Mouse (Mus musculus) hematopoietic stem cell, adult 5-6 weeks (primary cell): Measurements from ENCODE around the gene Robo2. TPM values are rescaled to one million over a fixed set of nuclear protein-coding genes. Genes with fewer than 3 reads are reported as not detected.
A peak's percentile ranks its signal among the peaks of the same experiment; 100 is the strongest.

Source experiments
- ATAC-seq, 2 experiments: fragments of 125-278 bp in 1 of 2; replicated peaks in 1 of 2; 2 replicates each; pipeline ENCODE4 v1.8.0; 2016 to 2017; ENCODE audit warnings: inconsistent platforms in 2 of 2, mild to moderate bottlenecking in 2 of 2, moderate number of reproducible peaks in 2 of 2, low read depth in 1 of 2, moderate TSS enrichment in 1 of 2; ENCODE audit not compliant: low FRiP score in 2 of 2, poor library complexity in 2 of 2, severe bottlenecking in 2 of 2, insufficient read depth in 1 of 2, low TSS enrichment in 1 of 2
- total RNA-seq: library from RNA; stranded (forward); fragments of 172-1452, 232-1000 nt; gene quantifications from 2 replicates; pipeline ENCODE4 v1.2.3, GENCODE M21; 2017

The Robo2 gene
- total RNA-seq, 1 experiment from 2014 or later = not detected

DNA sequence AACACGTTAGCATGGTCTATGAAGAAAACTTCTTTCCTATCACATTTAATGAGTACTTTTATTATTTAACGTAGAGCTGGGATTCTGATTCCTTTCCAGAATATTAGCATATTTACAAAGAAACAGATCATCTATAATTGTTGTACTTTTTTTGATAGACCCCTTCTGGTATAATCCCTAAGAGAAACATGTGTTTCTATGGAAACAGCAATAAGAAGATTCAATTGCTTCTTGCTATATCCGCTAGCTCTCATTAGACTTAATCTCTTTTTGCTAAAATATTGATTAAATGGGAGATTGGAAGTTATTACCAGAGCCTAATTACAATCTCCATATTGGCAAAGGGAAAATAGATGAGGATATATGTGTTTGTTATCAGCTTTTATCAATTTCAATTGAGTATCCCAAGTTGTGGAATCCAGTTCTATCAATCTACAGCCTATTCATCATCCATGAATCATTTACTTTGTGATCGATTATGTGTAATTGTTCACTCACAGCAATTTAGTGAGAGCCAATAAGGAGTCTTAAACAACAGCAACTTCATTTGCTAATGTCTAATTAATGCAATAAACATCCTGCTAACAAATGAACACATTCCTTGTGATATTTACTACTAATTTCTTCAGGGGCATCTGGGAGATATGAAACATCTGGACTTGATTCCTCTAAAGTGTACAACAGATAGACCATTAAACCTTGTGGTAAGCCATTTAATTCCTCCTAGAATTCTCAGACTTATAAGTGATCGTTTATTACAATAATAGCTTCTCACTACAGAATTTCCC, 472.0 kb downstream of the Robo2 start:
- no peak for ATAC-seq

DNA sequence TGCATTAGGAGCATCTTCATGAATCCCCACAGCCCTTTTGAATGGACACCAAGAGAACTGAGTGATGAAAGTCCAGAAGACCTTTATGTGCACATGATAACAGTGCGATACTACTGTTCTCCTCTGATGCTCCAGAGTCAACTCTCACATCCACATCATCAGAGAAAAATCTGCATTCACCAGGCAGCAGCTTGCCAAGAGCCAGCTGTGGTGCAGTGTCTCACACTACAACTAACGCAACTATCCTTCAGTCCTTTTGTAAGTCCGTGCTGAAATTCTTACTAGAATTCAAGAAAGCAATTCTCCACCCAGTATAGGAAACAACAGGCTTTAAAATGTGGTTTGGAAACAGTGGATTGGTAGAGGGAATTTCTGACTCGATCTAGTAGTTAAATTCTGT, 481.3 kb downstream of the Robo2 start:
- ATAC-seq = no peak

DNA sequence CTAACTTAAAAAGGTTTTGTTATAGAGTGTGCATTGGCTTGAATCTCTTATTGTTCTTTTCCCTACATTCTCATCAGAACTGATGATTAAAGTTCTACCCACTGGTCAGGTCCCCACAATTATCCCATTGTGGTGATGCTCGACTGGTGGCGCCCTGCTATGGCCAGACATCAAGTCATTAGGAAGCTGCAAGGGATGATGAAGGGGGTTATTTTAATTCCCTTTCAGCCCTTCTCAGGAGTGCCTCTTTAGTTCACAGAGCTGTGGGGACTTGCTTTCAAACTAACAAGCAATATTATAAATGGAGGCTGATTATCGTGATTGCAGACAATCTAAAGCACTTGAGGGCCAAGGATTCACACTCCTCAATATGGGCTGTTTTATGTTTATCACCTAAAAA, 484.1 kb downstream of the Robo2 start:
- no peak for ATAC-seq

DNA sequence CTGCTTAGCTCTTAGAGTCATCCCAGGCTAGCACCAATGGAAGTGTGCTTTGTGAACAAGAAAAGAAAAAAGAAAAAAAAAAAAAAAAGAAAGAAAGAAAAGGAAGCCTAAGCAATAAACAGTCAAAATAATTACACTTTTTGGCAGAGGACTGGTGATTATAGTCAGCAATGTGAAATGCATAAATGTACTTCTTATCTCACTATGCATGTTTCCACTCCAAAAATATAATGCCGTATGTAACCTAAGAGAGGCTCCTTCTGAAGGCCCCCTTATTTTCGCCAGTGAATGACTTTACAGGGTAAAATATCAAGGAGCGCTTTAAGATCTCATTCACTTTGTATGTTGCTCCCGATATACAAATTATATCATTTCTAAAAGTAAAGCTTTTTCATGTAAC, 496.2 kb downstream of the Robo2 start:
- no peak for ATAC-seq

DNA sequence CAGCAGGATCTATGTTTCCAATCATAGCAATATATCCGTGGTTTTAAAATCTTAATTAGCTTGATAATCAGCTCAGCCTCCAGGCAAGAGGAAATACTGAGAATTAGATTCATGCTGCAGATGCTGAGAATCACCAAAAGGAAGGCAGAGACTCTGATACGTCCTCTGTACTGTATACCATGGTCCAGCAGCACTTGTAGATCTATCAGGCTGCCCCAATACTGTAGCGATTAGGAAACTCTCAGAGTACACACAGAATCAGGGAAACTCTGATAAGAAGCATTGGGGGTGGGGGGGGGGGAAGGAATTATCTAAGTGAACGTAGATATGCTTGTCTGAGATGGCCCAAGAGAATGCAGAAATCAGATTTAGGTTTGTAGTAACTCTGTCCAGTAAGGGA, 496.7 kb downstream of the Robo2 start:
- no peak for ATAC-seq

DNA sequence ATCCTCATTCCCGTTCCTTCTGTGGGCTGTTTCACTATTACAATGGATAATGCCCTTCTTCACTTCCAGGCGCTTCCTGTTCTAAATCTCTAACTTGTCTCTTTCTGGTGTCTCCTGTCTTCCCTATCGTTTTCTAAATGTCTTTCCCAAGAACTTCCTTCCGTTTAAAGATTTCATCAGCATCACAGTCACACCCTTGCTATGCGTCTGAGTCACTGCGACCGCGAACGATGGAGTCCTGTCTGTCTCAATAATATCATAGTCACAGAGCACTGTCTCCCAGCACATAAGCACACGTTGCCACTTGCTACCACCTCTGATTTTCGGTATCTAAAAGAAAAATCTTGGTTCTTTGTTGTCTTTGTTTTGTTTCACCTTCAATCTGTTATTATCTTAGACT, 503.1 kb downstream of the Robo2 start:
- ATAC-seq = no peak

DNA sequence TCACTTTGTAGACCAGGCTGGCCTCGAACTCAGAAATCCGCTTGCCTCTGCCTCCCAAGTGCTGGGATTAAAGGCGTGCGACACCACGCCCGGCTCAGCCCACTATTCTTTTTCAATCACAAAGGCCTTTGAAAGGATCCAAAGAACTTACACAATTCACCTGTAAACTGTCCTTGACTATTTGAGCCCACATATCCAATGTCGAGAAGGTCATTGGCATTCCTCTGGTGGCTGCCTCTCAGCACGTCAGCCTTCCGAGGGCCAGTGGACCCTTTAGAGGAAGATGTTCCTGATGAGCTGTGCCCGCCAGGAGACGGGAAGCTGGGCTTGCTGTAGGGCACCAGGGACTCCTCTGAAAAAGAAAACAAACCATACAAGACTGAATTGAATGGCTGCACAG, 514.8 kb downstream of the Robo2 start:
- no peak for ATAC-seq

DNA sequence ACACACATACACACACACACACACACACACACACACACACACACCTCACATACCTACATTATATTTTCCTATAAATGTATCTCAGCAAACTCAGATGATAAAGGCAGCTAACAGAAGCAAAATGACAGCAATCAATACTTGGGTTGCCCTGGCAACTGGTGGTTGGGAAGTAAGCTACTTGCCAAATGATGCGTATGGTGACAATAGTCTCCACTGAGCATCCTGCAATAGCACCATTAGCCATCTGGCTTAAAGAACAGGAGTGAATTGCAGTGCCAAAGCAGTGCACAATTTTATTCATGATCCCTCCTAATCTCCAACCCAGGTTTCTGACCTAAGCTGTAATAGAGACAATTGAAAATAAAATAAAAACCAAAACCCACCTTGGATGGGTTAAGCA, 529.7 kb downstream of the Robo2 start:
- ATAC-seq = no peak

DNA sequence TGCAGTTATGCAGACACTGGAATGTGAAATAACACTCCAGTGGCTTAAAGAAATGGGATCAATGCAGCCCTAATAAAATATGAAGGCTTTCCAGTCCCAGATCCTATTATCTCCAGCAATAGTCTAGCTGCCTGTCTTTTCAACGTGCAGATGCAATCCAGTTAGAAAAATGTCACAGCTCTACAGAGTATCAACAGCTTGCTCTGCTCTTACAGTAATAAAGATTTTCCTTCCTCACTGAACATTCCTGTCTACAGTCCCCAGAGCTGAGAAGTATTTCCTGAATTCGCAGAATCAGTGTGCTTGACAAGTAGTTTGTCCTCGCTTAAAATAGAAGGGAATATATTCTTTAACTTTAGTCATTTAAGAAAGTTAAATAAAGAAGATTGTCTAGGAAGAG, 533.7 kb downstream of the Robo2 start:
- ATAC-seq = no peak

DNA sequence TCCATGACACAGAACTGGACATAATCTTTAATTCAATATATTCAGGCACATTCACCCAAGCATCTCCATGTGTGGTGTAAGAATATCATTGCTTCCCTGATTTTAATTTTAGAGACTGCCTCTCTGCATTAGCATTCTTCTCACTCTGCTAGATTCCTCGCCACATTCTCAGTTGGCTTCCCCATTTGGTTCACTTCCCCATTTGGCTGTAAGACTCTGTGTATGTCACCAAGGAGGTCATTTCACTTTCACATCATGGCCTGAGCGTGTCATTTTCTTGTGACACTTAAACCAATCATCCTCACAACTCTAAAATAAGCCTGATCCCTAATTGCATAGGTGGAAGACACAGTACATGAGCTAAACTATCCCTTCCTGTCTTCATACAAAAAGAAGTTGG, 536.6 kb downstream of the Robo2 start:
- peak; percentile 99 for ATAC-seq

DNA sequence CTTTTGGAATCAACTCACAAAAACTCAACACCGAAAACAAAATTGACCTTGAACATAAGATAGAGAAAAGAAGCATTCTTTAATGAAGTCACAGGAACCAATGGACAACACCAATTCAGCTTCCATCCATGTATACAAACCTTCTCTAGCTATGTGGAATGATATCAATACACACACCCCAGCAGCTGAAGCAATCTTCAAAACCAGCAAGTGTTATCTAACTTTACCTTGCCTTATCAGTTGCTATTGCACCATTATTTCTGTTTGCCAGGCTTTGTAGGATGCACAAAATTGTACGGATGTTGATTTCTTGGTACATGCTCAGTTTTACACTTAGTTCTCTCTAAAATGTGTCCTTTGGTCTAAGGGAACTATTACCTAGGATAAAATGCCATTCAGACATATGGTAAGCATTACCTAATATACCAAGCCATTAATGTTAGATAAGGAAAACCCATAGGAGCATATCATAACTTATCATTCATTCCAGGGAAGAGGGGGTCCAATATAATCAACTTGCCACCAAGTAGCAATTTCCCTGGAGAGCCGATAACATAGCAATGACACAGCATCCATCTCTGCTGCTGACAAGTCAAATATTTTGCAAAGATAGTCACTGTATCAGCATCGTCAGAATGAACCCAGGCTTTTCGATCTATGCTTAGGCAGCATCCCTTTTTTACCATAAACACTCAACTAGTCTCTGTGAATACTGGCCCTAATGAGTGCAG, 537.6 kb downstream of the Robo2 start:
- no peak for ATAC-seq

DNA sequence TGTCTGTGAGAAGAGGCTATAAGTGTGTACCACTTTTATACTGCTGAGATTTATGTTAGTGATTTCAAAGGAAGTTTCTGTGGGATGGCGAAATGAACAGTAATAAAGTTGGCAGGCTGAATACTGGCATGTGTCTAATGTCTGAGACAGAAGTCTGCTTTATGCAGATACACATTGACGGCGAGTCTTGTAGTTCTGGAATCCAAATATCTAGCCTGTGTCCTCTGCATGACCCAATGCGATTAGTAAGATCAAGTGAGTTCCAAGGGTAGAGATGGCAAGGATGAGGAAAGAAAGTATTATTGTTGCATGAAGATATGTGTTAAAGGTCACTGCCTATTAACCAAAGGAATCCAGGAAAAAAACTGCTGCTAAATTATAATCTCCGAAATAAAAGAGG, 541.3 kb downstream of the Robo2 start:
- ATAC-seq = no peak

DNA sequence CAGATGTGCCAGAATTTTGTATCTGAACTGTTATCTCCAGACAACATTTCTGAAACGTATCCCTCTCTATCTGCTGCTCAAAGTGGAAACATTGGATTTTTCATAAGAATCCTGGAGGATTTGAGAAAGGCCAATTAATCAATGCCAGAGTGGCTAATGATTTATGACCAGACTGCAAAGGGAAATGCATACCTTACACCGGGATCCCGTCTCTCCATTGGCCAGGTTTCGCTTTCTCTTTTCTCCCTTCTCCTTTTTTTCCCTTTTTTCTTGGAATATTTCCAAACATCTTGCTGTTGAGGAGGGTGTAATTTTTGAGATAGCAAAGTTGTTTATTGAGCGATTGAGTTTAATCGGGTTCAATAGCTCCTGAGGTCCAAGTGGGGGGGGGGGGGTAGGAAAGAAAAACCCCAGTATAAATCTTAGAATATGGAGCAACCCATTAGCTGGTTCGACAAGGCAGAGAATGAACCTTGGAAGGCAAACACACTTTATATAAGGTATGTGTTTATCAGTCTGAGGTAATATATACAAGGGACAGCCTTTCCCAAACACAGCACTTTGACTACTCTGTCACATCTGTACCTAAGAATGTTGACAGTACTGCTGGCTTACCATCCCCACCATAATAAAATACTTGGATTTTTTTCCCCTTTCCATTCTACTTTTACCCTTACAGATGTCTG, 542.0 kb downstream of the Robo2 start:
- no peak for ATAC-seq

DNA sequence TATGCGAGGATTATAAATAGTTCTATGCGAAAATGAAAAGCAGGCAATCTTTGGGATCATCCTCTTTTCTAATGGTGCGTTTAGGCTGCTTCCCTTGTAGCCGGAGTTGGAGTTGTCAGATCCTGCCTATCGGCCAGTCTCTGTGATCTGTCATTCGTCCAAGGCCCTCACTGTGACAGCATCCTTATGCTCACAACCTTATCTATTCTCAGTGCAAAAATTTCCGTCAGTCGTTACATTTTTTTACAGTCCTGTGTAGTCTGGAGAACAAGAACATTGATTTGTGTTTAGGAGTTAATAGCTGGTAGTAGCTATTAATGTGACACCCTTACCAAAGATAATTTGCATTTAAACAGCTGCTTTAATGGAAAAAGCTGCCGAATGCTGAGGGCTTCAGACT, 547.0 kb downstream of the Robo2 start:
- no peak for ATAC-seq

DNA sequence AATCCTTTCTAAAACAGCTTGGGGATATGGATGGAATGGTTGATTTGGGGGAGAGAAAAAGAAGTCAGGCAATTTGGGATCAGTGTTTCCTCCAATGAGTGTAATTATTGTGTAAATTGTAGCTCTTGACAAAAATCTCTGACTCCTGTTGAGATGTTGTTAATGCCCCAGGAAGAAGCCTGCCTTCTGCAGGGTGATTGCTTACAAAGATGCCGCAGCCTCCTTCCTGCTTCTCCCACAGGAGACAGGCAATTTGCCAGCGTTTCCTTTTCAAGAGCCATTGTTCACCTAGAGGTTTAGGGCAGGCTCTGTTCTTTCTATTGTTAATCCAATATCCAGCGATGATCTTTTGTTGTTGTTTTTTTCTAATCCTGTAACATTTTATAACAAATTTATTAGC, 547.9 kb downstream of the Robo2 start:
- peak; percentile 75 to 83 for ATAC-seq

DNA sequence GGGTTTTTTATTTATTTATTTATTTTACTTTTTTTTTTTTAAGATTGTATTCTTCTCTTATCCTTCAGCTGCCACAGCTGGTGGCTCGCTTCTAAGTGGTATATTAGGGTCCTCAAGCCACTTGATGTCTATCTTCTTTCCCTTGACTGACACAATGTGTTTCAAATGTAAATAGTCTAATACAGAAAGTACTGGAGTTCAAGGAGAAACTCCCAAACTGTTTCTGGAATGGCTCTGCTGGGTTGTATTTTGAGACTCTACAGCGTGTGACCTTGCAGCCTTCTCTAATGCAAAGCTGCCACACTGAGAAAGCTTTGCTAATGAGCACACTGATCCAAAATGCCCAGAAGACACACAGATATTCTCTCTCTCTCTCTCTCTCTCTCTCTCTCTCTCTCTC, 552.9 kb downstream of the Robo2 start:
- no peak for ATAC-seq

DNA sequence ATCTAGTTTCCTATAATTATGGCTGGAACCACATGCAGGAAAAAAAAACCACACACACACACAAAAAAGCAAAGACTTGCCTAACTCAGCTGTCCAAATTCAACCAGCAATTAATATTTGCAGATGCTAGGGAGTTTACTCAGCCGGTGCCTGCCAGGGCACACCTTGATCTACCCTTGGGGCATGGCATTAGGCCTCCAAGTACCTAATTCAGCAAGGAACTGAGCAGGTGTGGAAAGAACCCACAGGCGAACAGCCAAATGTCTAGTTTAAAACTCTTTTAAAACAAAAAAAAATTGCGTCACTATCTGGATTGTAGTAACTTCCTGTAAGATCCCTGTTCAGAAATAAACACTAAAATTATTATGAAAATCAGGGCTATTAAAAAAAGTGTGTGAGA, 555.8 kb downstream of the Robo2 start:
- no peak for ATAC-seq
